Mouse (Mus musculus) regulatory T cell (primary cell): ENCODE measurements around the gene Zfp260.
"Not testable (repeated sequence)": the region's sequence is repeated elsewhere in the genome, so short reads cannot be mapped to it uniquely, and the experiment has no call there.

Experiments used
- in situ Hi-C: fragments of 300-600 bp; cut with MboI, MseI; formaldehyde crosslinking; loops from one replicate; pipeline ENCODE4 v1.15.1; 2025; ENCODE audit warnings: high pct_unique_total_duplicates

Gene Zfp260

GRCm38 (mm10) chr7:30094646-30095429 is at the start of gene Zfp260:
TSS of gene Zfp260 (plus strand) at chr7:30094777.
- in situ Hi-C loops = loop anchor here (10.0 kb wide), 1 partner anchor 860 kb away; the partner anchor contains the start of gene Usf2

- in situ Hi-C loops = no loop called here
These were observed 46.5 kb upstream of the Zfp260 start for GRCm38 (mm10) chr7:30048126-30048525.

GRCm38 (mm10) chr7:30050882-30051548 is 43.6 kb upstream of the Zfp260 start, which contains the start of gene Zfp14:
TSS of gene Zfp14 (minus strand) at chr7:30051380.
- in situ Hi-C loops = loop anchor here (10.0 kb wide), 1 partner anchor 96 kb away; the partner anchor contains the start of gene Zfp74

GRCm38 (mm10) chr7:30053591-30053990 is 41.0 kb upstream of the Zfp260 start:
- in situ Hi-C loops = loop anchor here (10.0 kb wide), 1 partner anchor 99 kb away; the partner anchor contains the start of gene Zfp74

- in situ Hi-C loops = loop anchor here (10.0 kb wide), 1 partner anchor 46 kb away; no protein-coding TSS in a partner anchor
These were observed 34.2 kb upstream of the Zfp260 start for GRCm38 (mm10) chr7:30060341-30060740.

GRCm38 (mm10) chr7:30062478-30062877 is 32.1 kb upstream of the Zfp260 start:
- in situ Hi-C loops = loop anchor here (10.0 kb wide), 1 partner anchor 48 kb away; no protein-coding TSS in a partner anchor

- in situ Hi-C loops = loop anchor here (10.0 kb wide), 1 partner anchor 50 kb away; no protein-coding TSS in a partner anchor
These were observed 30.0 kb upstream of the Zfp260 start for GRCm38 (mm10) chr7:30064622-30065021.

- in situ Hi-C loops = no loop called here
These were observed 22.2 kb upstream of the Zfp260 start, which contains the start of gene Zfp82 for GRCm38 (mm10) chr7:30072146-30073028. TSS of gene Zfp82 (minus strand) at chr7:30072900.

- in situ Hi-C loops = no loop called here
These were observed 8.1 kb upstream of the Zfp260 start for GRCm38 (mm10) chr7:30086524-30086923.

GRCm38 (mm10) chr7:30089405-30089804 is 5.2 kb upstream of the Zfp260 start:
- in situ Hi-C loops = no loop called here

GRCm38 (mm10) chr7:30090092-30090969 is 4.2 kb upstream of the Zfp260 start, which contains the start of the genes Gm26920 and Zfp566:
TSS of gene Gm26920 (minus strand) at chr7:30090410.
TSS of gene Zfp566 (minus strand) at chr7:30090527.
- in situ Hi-C loops = loop anchor here (10.0 kb wide), 1 partner anchor 864 kb away; the partner anchor contains the start of gene Usf2

GRCm38 (mm10) chr7:30090970-30091585 is 3.5 kb upstream of the Zfp260 start:
- in situ Hi-C loops = loop anchor here (10.0 kb wide), 1 partner anchor 864 kb away; the partner anchor contains the start of gene Usf2

GRCm38 (mm10) chr7:30092666-30093065 is 1.9 kb upstream of the Zfp260 start:
- in situ Hi-C loops = loop anchor here (10.0 kb wide), 1 partner anchor 862 kb away; the partner anchor contains the start of gene Usf2

- in situ Hi-C loops = loop anchor here (10.0 kb wide), 1 partner anchor 861 kb away; the partner anchor contains the start of gene Usf2
These were observed 610 bp upstream of the Zfp260 start for GRCm38 (mm10) chr7:30093918-30094415.

- in situ Hi-C loops = loop anchor here (10.0 kb wide), 1 partner anchor 859 kb away; the partner anchor contains the start of gene Usf2
These were observed 1.1 kb downstream of the Zfp260 start for GRCm38 (mm10) chr7:30095551-30096125.

GRCm38 (mm10) chr7:30099297-30099696 is 4.7 kb downstream of the Zfp260 start:
- in situ Hi-C loops = loop anchor here (10.0 kb wide), 1 partner anchor 856 kb away; the partner anchor contains the start of gene Usf2

GRCm38 (mm10) chr7:30116076-30116475 is 21.5 kb downstream of the Zfp260 start:
- in situ Hi-C loops = no loop called here

GRCm38 (mm10) chr7:30117935-30118334 is 23.4 kb downstream of the Zfp260 start:
- in situ Hi-C loops = not testable (repeated sequence)
